Mouse (Mus musculus) liver, embryonic 15.5 days (tissue): Measurements from ENCODE around the gene Mc3r. TPM values are rescaled to one million over a fixed set of nuclear protein-coding genes. Genes with fewer than 3 reads are reported as not detected.

Source experiments
- ATAC-seq: fragments of 200-750 bp; cut with Nextera tagmentation; 2 replicates; pipeline ENCODE4 v1.8.0; 2017; ENCODE audit warnings: moderate number of reproducible peaks, mild to moderate bottlenecking, moderate library complexity; ENCODE audit not compliant: insufficient read depth
- H3K27ac ChIP-seq: fragments of 300-500 bp; sonication (generic); replicated peaks from 2 replicates; pipeline ENCODE4 v1.5.1; 2015; ENCODE audit warnings: mild to moderate bottlenecking, inconsistent platforms
- H3K27me3 ChIP-seq: fragments of 300-500 bp; sonication (generic); 2 replicates; pipeline ENCODE4 v1.6.1; 2015; ENCODE audit warnings: mild to moderate bottlenecking, inconsistent platforms
- H3K36me3 ChIP-seq: fragments of 300-500 bp; sonication (generic); replicated peaks from 2 replicates; pipeline ENCODE4 v1.6.1; 2015; ENCODE audit warnings: moderate library complexity, mild to moderate bottlenecking, inconsistent platforms
- H3K4me1 ChIP-seq: fragments of 300-500 bp; sonication (generic); replicated peaks from 2 replicates; pipeline ENCODE4 v1.6.1; 2015; ENCODE audit warnings: inconsistent platforms
- H3K4me2 ChIP-seq: fragments of 300-500 bp; sonication (generic); 2 replicates; pipeline ENCODE4 v1.6.1; 2015; ENCODE audit warnings: moderate library complexity, mild to moderate bottlenecking, inconsistent platforms
- H3K4me3 ChIP-seq: fragments of 300-500 bp; sonication (generic); replicated peaks from 2 replicates; pipeline ENCODE4 v1.5.1; 2015; ENCODE audit warnings: mild to moderate bottlenecking, inconsistent platforms
- H3K9ac ChIP-seq: fragments of 300-500 bp; sonication (generic); 2 replicates; pipeline ENCODE4 v1.6.1; 2015; ENCODE audit warnings: moderate library complexity, mild to moderate bottlenecking, inconsistent platforms
- H3K9me3 ChIP-seq: fragments of 300-500 bp; sonication (generic); replicated peaks from 2 replicates; pipeline ENCODE4 v1.6.1; 2016; ENCODE audit warnings: inconsistent platforms
- WGBS: fragments of 180-500 bp; shearing (Covaris S2); methylation state at CpG from one replicate; pipeline ENCODE4 v1.1.7; 2015; ENCODE audit warnings: mixed read lengths; ENCODE audit not compliant: insufficient replicate concordance; 5-methylcytosine and 5-hydroxymethylcytosine counted together
- polyA plus RNA-seq: library from polyadenylated mRNA; unstranded; fragments of >200 nt; fragmentation: Nextera tagmentation; extraction: Ambion mirVana; gene quantifications from 2 replicates; pipeline ENCODE4 v1.2.1, GENCODE M21; 2015

The Mc3r gene
- polyA plus RNA-seq, 1 experiment from 2014 or later = 0.06 TPM

DNA sequence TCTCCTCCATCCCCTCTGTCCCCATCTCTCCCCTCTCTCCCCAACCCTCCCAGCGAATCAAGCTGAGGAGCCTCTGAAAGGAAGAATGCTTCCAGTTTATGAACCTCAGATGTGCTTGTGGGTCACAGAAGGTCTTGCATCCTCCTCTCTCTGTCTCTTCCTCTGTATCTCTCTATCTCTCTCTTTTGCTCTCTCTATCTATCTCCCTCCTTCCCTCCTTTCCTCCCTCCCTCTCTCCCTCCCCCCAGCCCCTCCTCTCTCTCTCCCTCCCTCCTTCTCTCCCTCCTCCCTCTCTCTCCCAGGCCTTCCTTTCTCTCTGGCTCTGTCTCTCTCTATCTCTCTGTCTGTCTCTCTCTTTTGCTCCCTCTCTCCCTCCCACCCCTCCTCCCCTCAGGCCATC is 50.2 kb downstream of the Mc3r start:
- Histone ChIP-seq H3K9ac (peak overlapping the region; percentile 43; the same call in 1 of the 2 replicates), H3K27ac (peak overlapping the region; percentile 88)
- 29% methylated on average over 1 of the region's 1 CpGs for WGBS

DNA sequence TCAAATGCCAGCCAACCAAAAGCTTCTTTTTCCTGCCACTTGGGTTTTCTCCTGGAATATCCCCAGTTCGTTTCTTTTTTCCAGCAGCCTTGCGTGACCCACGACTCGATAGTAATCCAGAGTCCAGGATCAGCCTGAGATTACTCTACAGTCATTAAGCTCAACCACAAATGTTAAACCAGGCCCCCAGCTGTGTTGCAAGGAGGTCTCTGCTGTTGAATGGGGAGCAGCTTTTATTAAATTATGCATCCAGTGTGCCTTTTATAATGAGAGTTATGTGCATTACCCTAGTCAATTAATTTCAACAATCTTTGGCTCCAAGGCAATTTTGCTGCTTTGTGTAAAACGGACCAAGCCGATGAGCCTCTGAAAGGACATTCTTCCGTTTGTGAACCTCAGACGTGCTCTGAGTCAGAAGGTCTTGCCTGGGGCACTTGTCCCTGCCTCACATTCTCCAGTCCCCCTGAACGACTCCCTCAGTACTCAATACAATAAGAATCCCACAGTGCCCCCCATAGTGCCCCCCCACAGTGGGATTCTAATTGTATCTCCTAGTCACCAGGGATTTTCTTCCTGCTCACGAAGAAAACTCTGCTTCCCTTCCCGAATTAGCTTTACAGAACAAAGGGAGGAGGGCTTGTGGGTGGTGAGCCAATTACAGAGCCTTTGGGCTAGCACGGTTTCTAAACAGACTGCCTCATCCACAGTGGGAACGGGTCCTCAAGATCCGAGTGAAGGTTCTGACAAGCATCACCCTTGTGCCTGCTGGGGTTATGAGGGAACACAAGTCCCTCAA is 51.0 kb downstream of the Mc3r start:
- Histone ChIP-seq H3K9ac (0 out of 2 replicates have a peak overlapping the region, but pooled peaks have one; percentile 43), H3K9me3 (no peaks in the 10 kb centered on the region), H3K4me2 (peak overlapping the region; percentile 58), H3K4me3 (no peak overlapping the region), H3K36me3 (no peaks in the 10 kb centered on the region), H3K27me3 (peaks cover 12% of the 10 kb centered on the region; the same call in 1 of the 2 replicates), H3K27ac (peak overlapping the region; percentile 88), H3K4me1 (peaks cover 45% of the 10 kb centered on the region)
- no peak for ATAC-seq
- WGBS = 31% methylated on average over 14 of the region's 14 CpGs

More for the DNA sequence above, 50.2 kb downstream of the Mc3r start:
- H3K27me3 ChIP-seq = peaks cover 12% of the 10 kb centered on the region; the same call in 1 of the 2 replicates
- H3K9me3 ChIP-seq = no peaks in the 10 kb centered on the region
- H3K4me1 ChIP-seq = peaks cover 50% of the 10 kb centered on the region
- no peak overlapping the region for H3K4me3 ChIP-seq
- H3K4me2 ChIP-seq = peak overlapping the region; percentile 58
- no peaks in the 10 kb centered on the region for H3K36me3 ChIP-seq
- peak; percentile 66 for ATAC-seq

Other genes with a start within 250 kb of the Mc3r start
- 0.06 TPM in 1 of 2 replicates, not detected in the other for gene Cbln4, start 205.0 kb upstream of the Mc3r start, polyA plus RNA-seq
- 136 and 142 TPM in 2 replicates for gene Fam210b, start 97.1 kb downstream of the Mc3r start, polyA plus RNA-seq
- gene Aurka, start 122.0 kb downstream of the Mc3r start, polyA plus RNA-seq = 129 and 132 TPM in 2 replicates
- 20.7 and 20.8 TPM in 2 replicates for gene Cstf1, start 122.2 kb downstream of the Mc3r start, polyA plus RNA-seq
- 0.61 and 0.63 TPM in 2 replicates for gene Cass4, start 145.3 kb downstream of the Mc3r start, polyA plus RNA-seq
- gene Rtf2, start 192.1 kb downstream of the Mc3r start, polyA plus RNA-seq = 41.4 and 42.3 TPM in 2 replicates
- gene Gcnt7, start 210.1 kb downstream of the Mc3r start, polyA plus RNA-seq = 0.61 and 0.63 TPM in 2 replicates
- gene Fam209, start 224.0 kb downstream of the Mc3r start, polyA plus RNA-seq = not detected in 2 replicates